Mouse (Mus musculus): Measurements from ENCODE around the gene Gm28539.

DNA sequence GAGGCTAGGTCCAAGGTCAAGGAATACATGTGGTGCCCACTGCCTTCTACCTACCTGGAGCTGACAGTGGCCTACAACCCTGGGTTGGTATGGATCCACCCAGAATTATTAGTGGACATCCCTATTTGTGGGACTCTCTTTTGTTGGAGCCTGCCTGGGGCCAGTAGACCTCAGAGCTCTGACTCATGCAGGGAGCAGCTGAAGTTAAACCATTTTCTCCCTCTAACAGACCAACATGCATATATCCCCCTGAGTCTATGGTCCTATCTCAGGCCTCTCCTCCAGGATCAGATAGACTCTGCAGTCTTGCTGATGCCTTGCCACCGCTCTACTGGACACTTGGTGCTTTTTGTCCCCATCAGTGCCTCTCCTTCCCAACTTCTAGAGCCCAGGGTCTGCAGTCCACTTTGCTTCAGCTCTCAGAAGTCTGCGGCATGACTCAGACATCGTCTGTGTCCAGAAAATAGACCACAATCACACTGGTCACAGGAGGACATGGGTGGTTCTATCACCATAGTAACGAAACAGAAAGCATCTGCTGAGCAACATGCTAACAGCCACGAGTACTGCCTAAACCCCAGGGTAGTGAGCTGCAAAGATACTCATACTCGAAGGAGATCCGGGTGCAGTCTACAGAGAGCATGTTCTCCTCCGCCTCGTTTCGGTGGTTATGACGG, 41.0 kb upstream of the Gm28539 start:
- no peak for TF ChIP-seq CTCF (conservative IDR thresholded peaks at IDR 0.05; ENCODE audit: low read length)
- no peak for TF ChIP-seq POU5F1 (IDR thresholded peaks at IDR 0.05; ENCODE audit: borderline replicate concordance, low read length)
